Mouse (Mus musculus): ENCODE data around the gene St3gal2. TPM values are rescaled to one million over a fixed set of nuclear protein-coding genes. Genes with fewer than 3 reads are reported as not detected.

The St3gal2 gene
- polyA plus RNA-seq, 1 experiment: 5.9 TPM

DNA sequence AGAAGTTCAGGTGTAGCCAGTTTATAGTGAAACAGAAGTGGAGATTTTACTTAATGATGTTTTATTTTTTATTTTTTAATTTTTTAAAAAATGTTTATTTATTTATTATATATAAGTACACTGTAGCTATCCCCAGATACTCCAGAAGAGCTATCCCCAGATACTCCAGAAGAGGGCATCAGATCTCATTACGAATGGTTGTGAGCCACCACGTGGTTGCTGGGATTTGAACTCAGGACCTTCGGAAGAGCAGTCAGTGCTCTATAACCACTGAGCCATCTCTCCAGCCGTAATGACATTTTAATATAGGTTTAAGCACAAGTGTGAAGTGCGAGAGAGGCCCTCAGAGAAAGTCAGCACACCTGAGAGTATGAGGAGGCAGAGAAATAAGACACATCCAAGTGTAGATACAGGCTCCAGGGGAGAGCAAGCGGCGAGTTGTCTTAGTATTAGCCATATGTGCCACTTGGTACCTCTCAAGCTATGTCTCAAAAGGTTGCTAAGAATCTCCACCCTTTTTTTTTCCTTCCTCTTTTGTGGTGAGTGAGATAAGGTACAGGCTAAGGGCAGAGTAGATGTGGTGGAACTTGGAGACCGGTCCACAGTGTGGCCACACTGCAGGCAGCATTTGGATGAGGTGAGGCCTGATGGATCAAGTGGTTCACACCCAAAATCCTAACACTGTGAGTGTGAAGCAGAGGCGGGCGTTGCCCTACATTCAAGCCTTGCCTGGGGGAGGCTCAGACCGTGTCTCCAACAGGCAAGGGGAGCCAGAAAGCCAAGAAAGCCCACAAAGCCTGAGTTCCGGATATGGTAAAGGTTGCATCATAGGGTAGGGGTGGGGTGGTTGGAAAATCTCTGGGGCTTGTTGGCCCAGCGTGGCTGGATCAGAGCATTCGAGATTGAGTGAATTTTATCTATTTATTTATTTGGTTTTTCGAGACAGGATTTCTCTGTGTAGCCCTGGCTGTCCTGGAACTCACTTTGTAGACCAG lies 7.8 kb upstream of the St3gal2 start:
- WGBS: 75% methylated on average over 15 of the region's 15 CpGs
- no peaks in the 10 kb centered on the region for H3K27me3 ChIP-seq (ENCODE audit: control insufficient read depth, insufficient read depth, low read length)

DNA sequence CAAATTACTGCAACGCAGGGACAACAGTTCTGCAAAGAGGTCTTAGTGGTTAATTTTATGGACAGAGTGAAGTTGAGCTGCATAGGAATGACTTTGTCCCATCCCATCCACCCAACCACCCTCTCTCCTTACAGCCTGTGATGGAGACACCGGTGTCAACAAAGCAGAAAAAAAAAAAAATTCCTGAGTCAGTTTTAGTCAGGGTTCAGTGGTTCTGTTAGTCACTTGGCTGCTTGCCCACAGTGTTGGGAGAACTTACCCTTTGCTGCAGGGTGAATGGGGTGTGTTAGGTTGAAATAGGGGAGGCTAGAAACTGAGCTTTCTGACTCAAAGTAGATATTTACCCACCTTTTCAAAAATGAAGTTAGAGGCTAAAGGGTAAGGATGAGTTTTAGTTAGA lies 2.3 kb upstream of the St3gal2 start:
- H3K27me3 ChIP-seq (ENCODE audit: control insufficient read depth, insufficient read depth, low read length): no peaks in the 10 kb centered on the region
- no peak overlapping the region for H3K27ac ChIP-seq (ENCODE audit: insufficient read depth, low read depth, low read length)
- TF ChIP-seq CTCF (IDR thresholded peaks at IDR 0.05; ENCODE audit: extremely low read depth, insufficient read length, insufficient replicate concordance, low read depth, low read length) (no peak), POLR2A (IDR thresholded peaks at IDR 0.05; ENCODE audit: low read depth, low read length) (no peak)
- no peaks in the 10 kb centered on the region for H3K36me3 ChIP-seq (ENCODE audit: control insufficient read depth, insufficient read depth, low read length)
- 30% methylated on average over 2 of the region's 2 CpGs for WGBS
- no peak overlapping the region for H3K4me3 ChIP-seq (ENCODE audit: low read depth, low read length)
- H3K4me1 ChIP-seq (ENCODE audit: control insufficient read depth, insufficient read depth, insufficient read length, low read length): peaks cover 3% of the 10 kb centered on the region; the same call in 1 of the 2 replicates

More for the DNA sequence above, 7.8 kb upstream of the St3gal2 start:
- Histone ChIP-seq H3K4me1 (ENCODE audit: control insufficient read depth, insufficient read depth, insufficient read length, low read length) (no peaks in the 10 kb centered on the region), H3K4me3 (ENCODE audit: low read depth, low read length) (no peak overlapping the region), H3K36me3 (ENCODE audit: control insufficient read depth, insufficient read depth, low read length) (no peaks in the 10 kb centered on the region), H3K27ac (ENCODE audit: insufficient read depth, low read depth, low read length) (no peak overlapping the region)
- no peak for TF ChIP-seq POLR2A (IDR thresholded peaks at IDR 0.05; ENCODE audit: low read depth, low read length)
- no peak for TF ChIP-seq CTCF (IDR thresholded peaks at IDR 0.05; ENCODE audit: extremely low read depth, insufficient read length, insufficient replicate concordance, low read depth, low read length)

DNA sequence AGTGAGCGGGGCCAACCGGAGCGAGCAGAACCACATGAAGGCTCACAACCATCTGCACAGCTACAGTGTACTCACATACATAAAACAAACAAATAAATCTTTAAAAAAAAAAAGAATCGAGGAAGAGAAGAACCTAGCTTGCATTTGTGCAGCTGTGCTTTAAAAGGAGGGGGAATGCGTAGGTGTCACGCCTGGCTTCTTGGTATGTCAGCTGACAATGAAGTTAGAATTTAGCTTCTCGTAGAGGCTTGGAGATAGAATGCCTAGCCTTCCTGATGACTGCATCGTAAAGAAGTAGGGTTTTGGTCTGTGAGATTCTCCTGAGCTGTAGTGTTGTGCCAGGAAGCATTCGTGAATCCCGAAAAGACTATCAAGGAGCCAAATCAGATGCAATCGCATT lies 1.7 kb upstream of the St3gal2 start:
- 77% methylated on average over 11 of the region's 11 CpGs for WGBS
- Histone ChIP-seq H3K27me3 (ENCODE audit: control insufficient read depth, insufficient read depth, low read length) (no peaks in the 10 kb centered on the region), H3K36me3 (ENCODE audit: control insufficient read depth, insufficient read depth, low read length) (no peaks in the 10 kb centered on the region), H3K4me3 (ENCODE audit: low read depth, low read length) (no peak overlapping the region), H3K27ac (ENCODE audit: insufficient read depth, low read depth, low read length) (no peak overlapping the region), H3K4me1 (ENCODE audit: control insufficient read depth, insufficient read depth, insufficient read length, low read length) (peaks cover 3% of the 10 kb centered on the region; the same call in 1 of the 2 replicates)
- TF ChIP-seq POLR2A (IDR thresholded peaks at IDR 0.05; ENCODE audit: low read depth, low read length) (no peak), CTCF (IDR thresholded peaks at IDR 0.05; ENCODE audit: extremely low read depth, insufficient read length, insufficient replicate concordance, low read depth, low read length) (no peak)

DNA sequence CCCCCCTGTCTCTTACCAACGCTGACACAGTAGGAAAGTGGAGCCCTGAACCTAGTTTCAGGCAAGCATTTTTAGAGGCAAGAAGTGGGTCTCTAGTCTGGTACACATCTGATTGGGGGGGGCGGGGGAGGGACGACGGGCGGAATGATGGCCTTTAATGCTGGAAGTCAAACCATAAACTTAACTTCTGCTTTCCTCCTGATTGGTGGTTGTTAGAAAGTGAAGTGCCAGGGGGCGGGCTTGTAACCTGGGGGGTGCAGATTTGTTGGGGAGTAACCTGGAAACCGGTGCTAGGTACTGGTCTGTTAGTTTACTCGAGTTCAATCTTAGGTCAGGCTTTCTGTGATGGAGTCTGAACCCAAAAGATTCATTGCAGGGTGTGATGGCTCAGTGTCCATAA lies 1.3 kb upstream of the St3gal2 start:
- Histone ChIP-seq H3K4me1 (ENCODE audit: control insufficient read depth, insufficient read depth, insufficient read length, low read length) (peaks cover 3% of the 10 kb centered on the region; the same call in 1 of the 2 replicates), H3K4me3 (ENCODE audit: low read depth, low read length) (no peak overlapping the region), H3K36me3 (ENCODE audit: control insufficient read depth, insufficient read depth, low read length) (no peaks in the 10 kb centered on the region), H3K27me3 (ENCODE audit: control insufficient read depth, insufficient read depth, low read length) (no peaks in the 10 kb centered on the region), H3K27ac (ENCODE audit: insufficient read depth, low read depth, low read length) (no peak overlapping the region)
- TF ChIP-seq POLR2A (IDR thresholded peaks at IDR 0.05; ENCODE audit: low read depth, low read length): no peak
- no peak for TF ChIP-seq CTCF (IDR thresholded peaks at IDR 0.05; ENCODE audit: extremely low read depth, insufficient read length, insufficient replicate concordance, low read depth, low read length)
- 52% methylated on average over 8 of the region's 8 CpGs for WGBS

DNA sequence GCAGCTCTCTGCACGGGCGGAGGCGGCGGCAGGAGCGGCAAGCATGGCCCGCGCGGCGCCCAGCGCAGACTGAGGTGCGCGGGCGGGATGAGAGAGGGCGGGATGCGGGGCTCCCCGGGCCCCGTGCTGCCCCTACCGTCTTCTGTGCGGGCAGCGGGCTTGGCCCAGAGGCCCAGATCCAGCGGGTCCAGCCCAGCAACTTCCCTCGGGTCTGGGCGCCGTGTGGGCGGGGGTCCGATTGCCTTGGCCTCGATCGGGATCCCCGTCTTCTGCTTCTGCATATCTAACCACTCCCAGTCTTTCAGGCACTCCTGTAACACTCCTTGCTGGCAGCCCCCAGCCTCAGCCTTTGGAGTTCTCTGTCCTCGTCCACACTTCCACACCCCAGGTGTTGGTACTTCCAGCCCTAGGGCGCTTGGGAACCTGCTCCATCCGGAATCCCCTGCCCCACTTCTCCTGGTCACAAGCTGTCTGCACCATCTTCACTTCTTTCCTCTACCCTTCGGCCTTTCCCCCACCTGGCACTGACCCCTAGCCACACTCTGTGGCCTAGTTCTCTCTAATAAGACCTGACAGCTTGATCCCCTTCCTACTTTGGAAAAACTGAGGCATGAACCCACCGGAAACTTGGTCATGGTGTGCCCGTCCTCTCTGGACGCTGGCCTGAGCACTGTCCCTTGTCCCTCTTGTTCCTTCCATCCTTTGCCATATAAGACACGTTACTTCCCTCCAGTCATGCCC lies 480 bp downstream of the St3gal2 start:
- H3K27ac ChIP-seq (ENCODE audit: insufficient read depth, low read depth, low read length): no peak overlapping the region
- H3K4me3 ChIP-seq (ENCODE audit: low read depth, low read length): peak overlapping the region; percentile 64

DNA sequence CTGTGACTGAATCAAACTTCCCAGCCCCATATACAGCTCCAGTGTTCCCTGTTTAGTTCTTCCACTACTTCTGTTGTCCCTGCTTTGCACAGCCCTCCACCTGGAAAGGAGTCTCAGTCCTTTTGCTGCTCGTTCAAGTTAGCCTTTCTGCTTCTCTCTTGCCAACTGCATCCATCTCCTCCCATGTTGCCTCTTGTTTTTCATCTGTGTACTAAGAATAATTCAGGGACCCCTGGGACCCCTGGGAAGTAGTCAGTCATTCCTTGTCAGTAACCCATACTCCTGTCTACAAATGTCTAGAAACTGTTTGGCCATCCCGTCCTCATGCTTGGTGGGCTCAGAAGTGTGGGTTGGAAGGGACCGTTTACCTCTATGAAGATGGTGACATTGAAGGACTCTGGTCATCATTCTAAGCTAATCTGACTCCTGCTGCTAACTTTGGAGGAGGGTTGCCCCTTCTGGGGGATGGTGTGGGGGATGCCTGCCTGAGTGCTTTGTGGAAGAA lies 1.1 kb downstream of the St3gal2 start:
- Histone ChIP-seq H3K4me1 (ENCODE audit: control insufficient read depth, insufficient read depth, insufficient read length, low read length) (peaks cover 3% of the 10 kb centered on the region; the same call in 1 of the 2 replicates), H3K36me3 (ENCODE audit: control insufficient read depth, insufficient read depth, low read length) (no peaks in the 10 kb centered on the region), H3K27me3 (ENCODE audit: control insufficient read depth, insufficient read depth, low read length) (no peaks in the 10 kb centered on the region), H3K4me3 (ENCODE audit: low read depth, low read length) (peak overlapping the region; percentile 64; the same call in 1 of the 2 replicates), H3K27ac (ENCODE audit: insufficient read depth, low read depth, low read length) (no peak overlapping the region)
- TF ChIP-seq CTCF (IDR thresholded peaks at IDR 0.05; ENCODE audit: extremely low read depth, insufficient read length, insufficient replicate concordance, low read depth, low read length) (no peak), POLR2A (IDR thresholded peaks at IDR 0.05; ENCODE audit: low read depth, low read length) (no peak)
- WGBS: 60% methylated on average over 3 of the region's 3 CpGs

More for the DNA sequence above, 480 bp downstream of the St3gal2 start:
- Histone ChIP-seq H3K27me3 (ENCODE audit: control insufficient read depth, insufficient read depth, low read length) (no peaks in the 10 kb centered on the region), H3K4me1 (ENCODE audit: control insufficient read depth, insufficient read depth, insufficient read length, low read length) (peaks cover 3% of the 10 kb centered on the region; the same call in 1 of the 2 replicates), H3K36me3 (ENCODE audit: control insufficient read depth, insufficient read depth, low read length) (no peaks in the 10 kb centered on the region)
- no peak for TF ChIP-seq CTCF (IDR thresholded peaks at IDR 0.05; ENCODE audit: extremely low read depth, insufficient read length, insufficient replicate concordance, low read depth, low read length)
- TF ChIP-seq POLR2A (IDR thresholded peaks at IDR 0.05; ENCODE audit: low read depth, low read length): no peak
- WGBS: 11% methylated on average over 37 of the region's 37 CpGs

Data from small intestine, adult 2 months (tissue).